Mouse (Mus musculus) frontal cortex, postnatal 36 days (tissue): ENCODE measurements at regions not wholly inside any gene's neighbourhood (a gene's known extent, or its start where the extent isn't known, plus 50 kb on each side); places are given as distances from the start of the nearest gene placed in this dataset.

Experiments
- DNase-seq, 2 experiments: peaks; one replicate each; pipeline ENCODE4 v3.0.0; 2022; ENCODE audit warnings: low spot score in 2 of 2

- no peak for DNase-seq
These were observed 62.0 kb upstream of the Rtl1 start for GRCm38 (mm10) chr12:109662179-109662578.

- no peak for DNase-seq
These were observed 74.6 kb upstream of the Rtl1 start for GRCm38 (mm10) chr12:109674766-109675165.

GRCm38 (mm10) chr12:109694046-109694445 is 93.9 kb upstream of the Rtl1 start:
- DNase-seq, result no peak

- no peak for DNase-seq
These were observed 94.8 kb upstream of the Rtl1 start for GRCm38 (mm10) chr12:109694801-109695430.

GRCm38 (mm10) chr12:109706820-109707219 is 106.7 kb upstream of the Rtl1 start:
- DNase-seq, result no peak

- no peak for DNase-seq
These were observed 109.5 kb upstream of the Rtl1 start for GRCm38 (mm10) chr12:109709661-109710060.

GRCm38 (mm10) chr12:109711392-109711791 is 111.3 kb upstream of the Rtl1 start:
- no peak for DNase-seq

GRCm38 (mm10) chr12:109711946-109712345 is 111.8 kb upstream of the Rtl1 start:
- DNase-seq, result no peak

GRCm38 (mm10) chr12:109712386-109712785 is 112.3 kb upstream of the Rtl1 start:
- DNase-seq, result no peak

- no peak for DNase-seq
These were observed 112.9 kb upstream of the Rtl1 start for GRCm38 (mm10) chr12:109713041-109713440.

GRCm38 (mm10) chr12:109714061-109714460 is 113.9 kb upstream of the Rtl1 start:
- no peak for DNase-seq

GRCm38 (mm10) chr12:109716991-109717390 is 116.9 kb upstream of the Rtl1 start:
- no peak for DNase-seq

- DNase-seq, result no peak
These were observed 117.9 kb upstream of the Rtl1 start for GRCm38 (mm10) chr12:109718036-109718435.

GRCm38 (mm10) chr12:109738201-109738600 is 138.1 kb upstream of the Rtl1 start:
- no peak for DNase-seq

GRCm38 (mm10) chr12:109738911-109739310 is 138.8 kb upstream of the Rtl1 start:
- no peak for DNase-seq

GRCm38 (mm10) chr12:109742486-109742885 is 142.4 kb upstream of the Rtl1 start:
- DNase-seq, result no peak

- no peak for DNase-seq
These were observed 143.0 kb upstream of the Rtl1 start for GRCm38 (mm10) chr12:109743036-109743650.

GRCm38 (mm10) chr12:109744186-109744585 is 144.1 kb upstream of the Rtl1 start:
- DNase-seq, result no peak

- DNase-seq, result no peak
These were observed 145.8 kb upstream of the Rtl1 start for GRCm38 (mm10) chr12:109745731-109746484.

- no peak for DNase-seq
These were observed 147.1 kb upstream of the Rtl1 start for GRCm38 (mm10) chr12:109747201-109747600.

- DNase-seq, result no peak
These were observed 147.6 kb upstream of the Rtl1 start for GRCm38 (mm10) chr12:109747776-109748175.

GRCm38 (mm10) chr12:109748326-109749059 is 148.4 kb upstream of the Rtl1 start:
- DNase-seq, result peak; percentile 54 to 71
